In the genomic region with DNA sequence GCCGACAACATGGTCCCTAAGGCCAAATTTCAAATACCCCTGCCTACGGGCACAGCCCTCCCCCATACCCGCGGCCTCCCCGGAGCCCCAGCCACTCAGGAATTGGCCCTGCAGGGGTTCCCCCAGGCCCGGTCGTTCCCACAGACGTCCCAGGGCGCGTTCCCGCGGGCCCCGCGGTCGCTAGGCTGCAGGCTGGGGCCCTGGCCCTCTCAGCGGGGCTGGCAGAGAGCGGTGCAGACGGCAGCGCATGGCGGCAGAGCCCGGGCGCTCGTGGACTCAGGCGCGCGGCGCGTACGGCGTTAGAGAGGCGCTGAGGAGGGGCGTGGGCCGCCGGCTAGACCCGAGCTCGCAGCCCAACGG, we compare ENCODE assay signal across 8 mouse cellular contexts. TPM values are rescaled to one million over a fixed set of nuclear protein-coding genes. Genes with fewer than 3 reads are reported as not detected.
DNase-seq lines count a peak whose midpoint lies in the region; ATAC-seq lines count a peak whose summit lies in the region.
"Had no signal": no experiment of that assay in that cellular context is flagged by ENCODE, and none has a peak within 500 bp of the region (broad histone marks: within the 10 kb centered on the region; RNA-seq: fewer than 3 reads in every experiment).

No protein-coding gene starts in this region.

- H3K27me3 ChIP-seq in forebrain, embryonic 10.5 days (ENCODE audit: poor library complexity, severe bottlenecking): peaks cover 99% of the 10 kb centered on the region
- H3K27me3 ChIP-seq in limb, embryonic 12.5 days: peaks cover 81% of the 10 kb centered on the region

- WGBS in forebrain, embryonic 10.5 days: under 1% methylated on average over 37 of the region's 37 CpGs
- WGBS in limb, embryonic 12.5 days: 1% methylated on average over 32 of the region's 37 CpGs

- peak overlapping the region; percentile 98 for H3K4me2 ChIP-seq in limb, embryonic 12.5 days

- peak overlapping the region; percentile 69 for H3K27ac ChIP-seq in forebrain, embryonic 10.5 days
- H3K27ac ChIP-seq in limb, embryonic 12.5 days: 0 out of 2 replicates have a peak overlapping the region, but pooled peaks have one; percentile 41

- H3K4me3 ChIP-seq in forebrain, embryonic 10.5 days: peak overlapping the region; percentile 68
- H3K4me3 ChIP-seq in limb, embryonic 12.5 days (replicated peaks): peak overlapping the region; percentile 67

- H3K9me3 ChIP-seq in forebrain, embryonic 10.5 days: no peaks in the 10 kb centered on the region
- H3K9me3 ChIP-seq in limb, embryonic 12.5 days: no peaks in the 10 kb centered on the region

- peak; percentile 54 to 70 for DNase-seq in left cerebral cortex, postnatal 25 days (ENCODE audit: low spot score in 2 of 2)
- no peak for DNase-seq in left cerebral cortex, adult 9 months (ENCODE audit: low spot score in 2 of 2)
- peak; percentile 54 to 75 for DNase-seq in cerebellum, adult 18-20 months
- no peak for DNase-seq in forebrain, embryonic 10.5 days (ENCODE audit: extremely low spot score, low spot score)
- DNase-seq in right cerebral cortex, postnatal 4 days: peak; percentile 63

- no peak for ATAC-seq in limb, embryonic 12.5 days (ENCODE audit: insufficient number of reproducible peaks, insufficient read depth, low FRiP score, low TSS enrichment, low read depth)
- no peak for ATAC-seq in granulocyte monocyte progenitor cell, adult 5-6 weeks (replicated peaks; ENCODE audit: poor library complexity, severe bottlenecking)

- H3K4me1 ChIP-seq in forebrain, embryonic 10.5 days: peaks cover 35% of the 10 kb centered on the region
- H3K4me1 ChIP-seq in limb, embryonic 12.5 days (replicated peaks): peaks cover 38% of the 10 kb centered on the region

- intact Hi-C loops in left cerebral cortex, postnatal 25 days (cut with DNase I): no loop called here

- H3K36me3 ChIP-seq in forebrain, embryonic 10.5 days (replicated peaks): no peaks in the 10 kb centered on the region
- H3K36me3 ChIP-seq in limb, embryonic 12.5 days: no peaks in the 10 kb centered on the region

- peak overlapping the region; percentile 79 for H3K9ac ChIP-seq in limb, embryonic 12.5 days (replicated peaks)

RNA-seq across cellular contexts. Expression of a gene that starts 0.4 kb away (rescaled TPM):
- total RNA-seq in left cerebral cortex, postnatal 25 days (2021): 1 to 10 TPM; 4.7 to 5.4 TPM
- polyA plus RNA-seq in forebrain, embryonic 10.5 days (2016; fragmentation: Nextera tagmentation; extraction: Ambion mirVana): not detected in 2 replicates
- polyA plus RNA-seq in limb, embryonic 12.5 days (2016; fragmentation: Nextera tagmentation; extraction: Ambion mirVana): 0.27 and 0.56 TPM in 2 replicates
- not detected in 2 replicates for total RNA-seq in granulocyte monocyte progenitor cell, adult 5-6 weeks (2014; fragmentation: Nextera tagmentation)
- not detected in 2 replicates for total RNA-seq in granulocyte monocyte progenitor cell, adult 5-6 weeks (2017)
- total RNA-seq: common myeloid progenitor, adult 5-6 weeks had no signal

RNA-seq across cellular contexts. Expression of a gene that starts 4.9 kb away (rescaled TPM):
- 10 to 100 TPM; 12.3 to 13.8 TPM for total RNA-seq in left cerebral cortex, postnatal 25 days (2021)
- 2.7 and 3.6 TPM in 2 replicates for polyA plus RNA-seq in forebrain, embryonic 10.5 days (2016; fragmentation: Nextera tagmentation; extraction: Ambion mirVana)
- polyA plus RNA-seq in limb, embryonic 12.5 days (2016; fragmentation: Nextera tagmentation; extraction: Ambion mirVana): 2.9 and 3.6 TPM in 2 replicates
- 3.0 and 5.2 TPM in 2 replicates for total RNA-seq in granulocyte monocyte progenitor cell, adult 5-6 weeks (2014; fragmentation: Nextera tagmentation)
- total RNA-seq in granulocyte monocyte progenitor cell, adult 5-6 weeks (2017): not detected in 2 replicates

RNA-seq across cellular contexts. Expression of a gene that starts 36.2 kb away (rescaled TPM):
- total RNA-seq in left cerebral cortex, postnatal 25 days (2021): 1 to 10 TPM; 2.9 to 3.2 TPM
- 4.0 and 4.1 TPM in 2 replicates for polyA plus RNA-seq in forebrain, embryonic 10.5 days (2016; fragmentation: Nextera tagmentation; extraction: Ambion mirVana)
- polyA plus RNA-seq in limb, embryonic 12.5 days (2016; fragmentation: Nextera tagmentation; extraction: Ambion mirVana): 41.0 and 46.3 TPM in 2 replicates
- total RNA-seq in granulocyte monocyte progenitor cell, adult 5-6 weeks (2014; fragmentation: Nextera tagmentation): 1.1 TPM in 1 of 2 replicates, not detected in the other
- not detected in 2 replicates for total RNA-seq in granulocyte monocyte progenitor cell, adult 5-6 weeks (2017)
- total RNA-seq: common myeloid progenitor, adult 5-6 weeks had no signal

RNA-seq across cellular contexts. Expression of a gene that starts 58.2 kb away (rescaled TPM):
- 1 to 10 TPM; 1.9 to 2.9 TPM for total RNA-seq in left cerebral cortex, postnatal 25 days (2021)
- polyA plus RNA-seq in forebrain, embryonic 10.5 days (2016; fragmentation: Nextera tagmentation; extraction: Ambion mirVana): 0.23 and 0.29 TPM in 2 replicates
- 0.31 and 0.36 TPM in 2 replicates for polyA plus RNA-seq in limb, embryonic 12.5 days (2016; fragmentation: Nextera tagmentation; extraction: Ambion mirVana)
- total RNA-seq in granulocyte monocyte progenitor cell, adult 5-6 weeks (2014; fragmentation: Nextera tagmentation): 0.06 and 0.69 TPM in 2 replicates
- 0.69 TPM in 1 of 2 replicates, not detected in the other for total RNA-seq in granulocyte monocyte progenitor cell, adult 5-6 weeks (2017)

Comparison
In these comparisons a context has a peak if more than half of its experiments do, and no peak if none do; other contexts are left out.
1. DNase-seq: peak in left cerebral cortex, postnatal 25 days (2 of 2), cerebellum, adult 18-20 months (2 of 2) and right cerebral cortex, postnatal 4 days (single experiment); none in left cerebral cortex, adult 9 months (0 of 2) and forebrain, embryonic 10.5 days (single experiment).
2. RNA of a gene that starts 0.4 kb away (total RNA-seq): 4.7 to 5.4 TPM in left cerebral cortex, postnatal 25 days; not detected in granulocyte monocyte progenitor cell, adult 5-6 weeks; every median in the first group is over 4 times any median in the second.